Mouse (Mus musculus): Measurements from ENCODE around the gene Ssh3.

GRCm38 (mm10) chr19:4254230-4254629 lies 14.8 kb downstream of the Ssh3 start:
- no peak for TF ChIP-seq TCF3 (IDR thresholded peaks at IDR 0.05; ENCODE audit: insufficient read length, low read depth)
- no peak for TF ChIP-seq POLR2A (IDR thresholded peaks at IDR 0.05; ENCODE audit: insufficient read length, low read depth)
- TF ChIP-seq MAX (IDR thresholded peaks at IDR 0.05; ENCODE audit: low read depth) = no peak
- TF ChIP-seq E2F4 (IDR thresholded peaks at IDR 0.05; ENCODE audit: insufficient read depth) = no peak
- TF ChIP-seq CEBPB (IDR thresholded peaks at IDR 0.05; ENCODE audit: insufficient read depth, poor library complexity, severe bottlenecking) = no peak

Measured in myocyte (in vitro differentiated cells).